Mouse (Mus musculus) liver, embryonic 13.5 days (tissue): ENCODE results near the gene BC024978. TPM values are rescaled to one million over a fixed set of nuclear protein-coding genes. Genes with fewer than 3 reads are reported as not detected.

Experiments
- ATAC-seq: fragments of 200-750 bp; cut with Nextera tagmentation; 2 replicates; pipeline ENCODE4 v1.8.0; 2017; ENCODE audit warnings: low read depth, mild to moderate bottlenecking, moderate number of reproducible peaks, moderate library complexity
- DNase-seq: peaks from one replicate; pipeline ENCODE4 v3.0.0; 2022
- H3K27ac ChIP-seq: fragments of 300-500 bp; sonication (generic); 2 replicates; pipeline ENCODE4 v1.5.1; 2015; ENCODE audit warnings: moderate library complexity, mild to moderate bottlenecking, inconsistent platforms
- H3K27me3 ChIP-seq: fragments of 300-500 bp; sonication (generic); 2 replicates; pipeline ENCODE4 v1.6.1; 2015; ENCODE audit warnings: mild to moderate bottlenecking, inconsistent platforms
- H3K36me3 ChIP-seq: fragments of 300-500 bp; sonication (generic); 2 replicates; pipeline ENCODE4 v1.6.1; 2015; ENCODE audit warnings: mild to moderate bottlenecking, inconsistent platforms
- H3K4me1 ChIP-seq: fragments of 300-500 bp; sonication (generic); replicated peaks from 2 replicates; pipeline ENCODE4 v1.6.1; 2015; ENCODE audit warnings: inconsistent platforms
- H3K4me2 ChIP-seq: fragments of 300-500 bp; sonication (generic); 2 replicates; pipeline ENCODE4 v1.6.1; 2015; ENCODE audit warnings: inconsistent platforms, mild to moderate bottlenecking, moderate library complexity
- H3K4me3 ChIP-seq: fragments of 300-500 bp; sonication (generic); replicated peaks from 2 replicates; pipeline ENCODE4 v1.5.1; 2015; ENCODE audit warnings: mild to moderate bottlenecking, inconsistent platforms
- H3K9ac ChIP-seq: fragments of 300-500 bp; sonication (generic); 2 replicates; pipeline ENCODE4 v1.6.1; 2015; ENCODE audit warnings: mild to moderate bottlenecking, inconsistent platforms
- H3K9me3 ChIP-seq: fragments of 300-500 bp; sonication (generic); replicated peaks from 2 replicates; pipeline ENCODE4 v1.6.1; 2016; ENCODE audit warnings: inconsistent platforms
- WGBS: fragments of 180-500 bp; shearing (Covaris S2); methylation state at CpG from one replicate; pipeline ENCODE4 v1.1.7; 2015; ENCODE audit not compliant: insufficient replicate concordance; 5-methylcytosine and 5-hydroxymethylcytosine counted together
- polyA plus RNA-seq: library from polyadenylated mRNA; unstranded; fragments of >200 nt; fragmentation: Nextera tagmentation; extraction: Ambion mirVana; gene quantifications from 2 replicates; pipeline ENCODE4 v1.2.1, GENCODE M21; 2015

BC024978 gene
- polyA plus RNA-seq: 0.62 and 1.2 TPM in 2 replicates

- H3K27me3 ChIP-seq: no peaks in the 10 kb centered on the region
- no peaks in the 10 kb centered on the region for H3K9me3 ChIP-seq
- H3K4me2 ChIP-seq: peak within 1 kb of the TSS; percentile 86
- WGBS: under 1% methylated on average over 64 of the region's 64 CpGs
- peaks cover 40% of the 10 kb centered on the region for H3K4me1 ChIP-seq
- DNase-seq: peak; percentile 96
- H3K36me3 ChIP-seq: peaks cover 38% of the 10 kb centered on the region
- H3K9ac ChIP-seq: peak within 1 kb of the TSS; percentile 84
- H3K4me3 ChIP-seq: peak within 1 kb of the TSS; percentile 85
- H3K27ac ChIP-seq: peak within 1 kb of the TSS; percentile 97
- ATAC-seq: peak; percentile 97
These were observed at the start of gene BC024978, which contains the start of gene Snrpa for GRCm38 (mm10) chr7:27195681-27196611. BC024978 (plus strand) TSS chr7:27195781. Snrpa (minus strand) TSS chr7:27196271.

- Histone ChIP-seq H3K9ac (no peak within 1 kb of the TSS), H3K4me1 (no peaks in the 10 kb centered on the region), H3K27ac (no peak within 1 kb of the TSS), H3K4me2 (no peak within 1 kb of the TSS), H3K27me3 (no peaks in the 10 kb centered on the region), H3K9me3 (no peaks in the 10 kb centered on the region), H3K36me3 (peaks cover 12% of the 10 kb centered on the region), H3K4me3 (no peak within 1 kb of the TSS)
- WGBS: 66% methylated on average over 10 of the region's 10 CpGs
- DNase-seq: no peak
- ATAC-seq: no peak
These were observed 42.3 kb upstream of the BC024978 start, which contains the start of gene Cyp2t4 for GRCm38 (mm10) chr7:27153205-27153764. Cyp2t4 (plus strand) TSS chr7:27153714.

- no peak for ATAC-seq
- DNase-seq: no peak
- 73% methylated on average over 13 of the region's 13 CpGs for WGBS
- Histone ChIP-seq H3K27ac (no peak overlapping the region), H3K27me3 (no peaks in the 10 kb centered on the region), H3K9me3 (no peaks in the 10 kb centered on the region), H3K4me1 (peaks cover 11% of the 10 kb centered on the region), H3K36me3 (peaks cover 27% of the 10 kb centered on the region), H3K4me2 (no peak overlapping the region), H3K4me3 (no peak overlapping the region), H3K9ac (no peak overlapping the region)
These were observed 39.6 kb upstream of the BC024978 start for GRCm38 (mm10) chr7:27156005-27156404.

GRCm38 (mm10) chr7:27158171-27158570 lies 37.4 kb upstream of the BC024978 start:
- no peaks in the 10 kb centered on the region for H3K9me3 ChIP-seq
- H3K4me2 ChIP-seq: no peak overlapping the region
- ATAC-seq: no peak
- H3K4me1 ChIP-seq: peaks cover 32% of the 10 kb centered on the region
- H3K4me3 ChIP-seq: no peak overlapping the region
- peaks cover 41% of the 10 kb centered on the region for H3K36me3 ChIP-seq
- H3K27me3 ChIP-seq: no peaks in the 10 kb centered on the region
- H3K27ac ChIP-seq: no peak overlapping the region
- no peak overlapping the region for H3K9ac ChIP-seq
- 91% methylated on average over 9 of the region's 9 CpGs for WGBS
- DNase-seq: no peak

GRCm38 (mm10) chr7:27159256-27159655 lies 36.3 kb upstream of the BC024978 start:
- Histone ChIP-seq H3K27ac (no peak overlapping the region), H3K9me3 (no peaks in the 10 kb centered on the region), H3K27me3 (no peaks in the 10 kb centered on the region), H3K36me3 (peaks cover 52% of the 10 kb centered on the region), H3K4me1 (peaks cover 43% of the 10 kb centered on the region), H3K4me2 (no peak overlapping the region), H3K9ac (no peak overlapping the region), H3K4me3 (no peak overlapping the region)
- 87% methylated on average over 6 of the region's 6 CpGs for WGBS
- DNase-seq (no peak), ATAC-seq (no peak)

- Histone ChIP-seq H3K4me2 (no peak overlapping the region), H3K9me3 (no peaks in the 10 kb centered on the region), H3K4me3 (no peak overlapping the region), H3K4me1 (peaks cover 50% of the 10 kb centered on the region), H3K27me3 (no peaks in the 10 kb centered on the region), H3K36me3 (peaks cover 58% of the 10 kb centered on the region), H3K27ac (no peak overlapping the region), H3K9ac (no peak overlapping the region)
- ATAC-seq (peak; percentile 84), DNase-seq (peak; percentile 74)
- WGBS: 9% methylated on average over 8 of the region's 8 CpGs
These were observed 35.7 kb upstream of the BC024978 start for GRCm38 (mm10) chr7:27159882-27160281.

- H3K4me1 ChIP-seq: peaks cover 60% of the 10 kb centered on the region
- H3K36me3 ChIP-seq: peaks cover 63% of the 10 kb centered on the region
- no peaks in the 10 kb centered on the region for H3K9me3 ChIP-seq
- H3K27ac ChIP-seq: 0 out of 2 replicates have a peak overlapping the region, but pooled peaks have one; percentile 8
- ATAC-seq (no peak), DNase-seq (no peak)
- no peaks in the 10 kb centered on the region for H3K27me3 ChIP-seq
- H3K4me3 ChIP-seq: no peak overlapping the region
- H3K4me2 ChIP-seq: no peak overlapping the region
- no peak overlapping the region for H3K9ac ChIP-seq
- 60% methylated on average over 3 of the region's 3 CpGs for whole genome bisulfite sequencing
These were observed 34.7 kb upstream of the BC024978 start for GRCm38 (mm10) chr7:27160921-27161320.

- H3K27me3 ChIP-seq: no peaks in the 10 kb centered on the region
- H3K27ac ChIP-seq: no peak overlapping the region
- peaks cover 60% of the 10 kb centered on the region for H3K4me1 ChIP-seq
- no peak for ATAC-seq
- DNase-seq: no peak
- peaks cover 63% of the 10 kb centered on the region for H3K36me3 ChIP-seq
- H3K9ac ChIP-seq: no peak overlapping the region
- 70% methylated on average over 4 of the region's 4 CpGs for WGBS
- no peak overlapping the region for H3K4me2 ChIP-seq
- no peak overlapping the region for H3K4me3 ChIP-seq
- H3K9me3 ChIP-seq: no peaks in the 10 kb centered on the region
These were observed 33.8 kb upstream of the BC024978 start for GRCm38 (mm10) chr7:27161744-27162143.

- no peak for DNase-seq
- no peak for ATAC-seq
- WGBS: 81% methylated on average over 5 of the region's 5 CpGs
- H3K27ac ChIP-seq: no peak overlapping the region
- peak overlapping the region; percentile 19; the same call in 1 of the 2 replicates for H3K4me2 ChIP-seq
- H3K27me3 ChIP-seq: no peaks in the 10 kb centered on the region
- peak overlapping the region; percentile 8; the same call in 1 of the 2 replicates for H3K9ac ChIP-seq
- H3K4me1 ChIP-seq: peaks cover 68% of the 10 kb centered on the region
- H3K4me3 ChIP-seq: 0 out of 2 replicates have a peak overlapping the region, but pooled peaks have one; percentile 4
- peaks cover 55% of the 10 kb centered on the region for H3K36me3 ChIP-seq
- no peaks in the 10 kb centered on the region for H3K9me3 ChIP-seq
These were observed 32.7 kb upstream of the BC024978 start for GRCm38 (mm10) chr7:27162780-27163449.

- no peak overlapping the region for H3K4me3 ChIP-seq
- peak overlapping the region; percentile 8; the same call in 1 of the 2 replicates for H3K9ac ChIP-seq
- H3K36me3 ChIP-seq: peaks cover 50% of the 10 kb centered on the region
- DNase-seq: no peak
- H3K4me1 ChIP-seq: peaks cover 73% of the 10 kb centered on the region
- no peak for ATAC-seq
- no peaks in the 10 kb centered on the region for H3K9me3 ChIP-seq
- no peak overlapping the region for H3K27ac ChIP-seq
- 81% methylated on average over 5 of the region's 5 CpGs for WGBS
- H3K4me2 ChIP-seq: peak overlapping the region; percentile 19; the same call in 1 of the 2 replicates
- no peaks in the 10 kb centered on the region for H3K27me3 ChIP-seq
These were observed 32.2 kb upstream of the BC024978 start for GRCm38 (mm10) chr7:27163450-27163805.
